16 mouse cellular contexts compared by ENCODE assay signal in genomic region chr1:93593960-93594359, GRCm38 (mm10).
"Had no signal": no experiment of that assay in that cellular context is flagged by ENCODE, and none has a peak within 500 bp of the region (broad histone marks: within the 10 kb centered on the region; RNA-seq: fewer than 3 reads in every experiment).

No protein-coding gene starts in this region.

- H3K36me3 ChIP-seq: limb, embryonic 15.5 days; liver, embryonic 15.5 days; midbrain, embryonic 12.5 days had no signal

- H3K9me3 ChIP-seq: limb, embryonic 15.5 days; liver, embryonic 15.5 days; midbrain, embryonic 12.5 days; neural tube, embryonic 15.5 days had no signal

- H3K9ac ChIP-seq: limb, embryonic 15.5 days; liver, embryonic 15.5 days; lung, embryonic 14.5 days; midbrain, embryonic 12.5 days; neural tube, embryonic 15.5 days had no signal

- H3K27me3 ChIP-seq: limb, embryonic 15.5 days; liver, embryonic 15.5 days; midbrain, embryonic 12.5 days; neural tube, embryonic 15.5 days had no signal

- H3K4me2 ChIP-seq: limb, embryonic 15.5 days; liver, embryonic 15.5 days; lung, embryonic 14.5 days; midbrain, embryonic 12.5 days; neural tube, embryonic 15.5 days had no signal

- DNase-seq: kidney, adult 2 months; kidney, postnatal 36 days; layer of hippocampus, adult 9-11 months; layer of hippocampus, postnatal 36 days; lung, embryonic 14.5 days; lung, postnatal 14 days; right cerebral cortex, adult 18-20 months; right cerebral cortex, postnatal 25 days; thymus, adult 18-20 months; thymus, postnatal 14 days had no signal

- H3K4me1 ChIP-seq: limb, embryonic 15.5 days; liver, embryonic 15.5 days; midbrain, embryonic 12.5 days; neural tube, embryonic 15.5 days had no signal

- H3K4me3 ChIP-seq: limb, embryonic 15.5 days; liver, embryonic 15.5 days; midbrain, embryonic 12.5 days; myocyte; neural tube, embryonic 15.5 days had no signal

- H3K27ac ChIP-seq: limb, embryonic 15.5 days; liver, embryonic 15.5 days; midbrain, embryonic 12.5 days; neural tube, embryonic 15.5 days; stomach, postnatal 0 days had no signal
